Mouse (Mus musculus) retina, embryonic 14.5 days (tissue): Measurements from ENCODE around the gene Ap1m1.

Source experiments
- DNase-seq: peaks from one replicate; pipeline ENCODE4 v3.0.0-alpha.2; 2015; ENCODE audit warnings: low spot score

Gene Ap1m1

GRCm38 (mm10) chr8:72295125-72295524 is 55.3 kb downstream of the Ap1m1 start:
- DNase-seq = no peak

- no peak for DNase-seq
Observed at GRCm38 (mm10) chr8:72295679-72296078, 55.9 kb downstream of the Ap1m1 start.

GRCm38 (mm10) chr8:72296561-72296960 is 56.7 kb downstream of the Ap1m1 start:
- no peak for DNase-seq

- DNase-seq = no peak
Observed at GRCm38 (mm10) chr8:72298928-72299327, 59.1 kb downstream of the Ap1m1 start.

GRCm38 (mm10) chr8:72300654-72301400 is 61.0 kb downstream of the Ap1m1 start:
- no peak for DNase-seq

GRCm38 (mm10) chr8:72301497-72301896 is 61.7 kb downstream of the Ap1m1 start:
- no peak for DNase-seq

GRCm38 (mm10) chr8:72302986-72303612 is 63.3 kb downstream of the Ap1m1 start:
- DNase-seq = no peak

- no peak for DNase-seq
Observed at GRCm38 (mm10) chr8:72303633-72304032, 63.8 kb downstream of the Ap1m1 start.

- no peak for DNase-seq
Observed at GRCm38 (mm10) chr8:72305210-72305905, 65.5 kb downstream of the Ap1m1 start, which contains the start of gene Gm10282. Gm10282 (minus strand) TSS chr8:72305260.

GRCm38 (mm10) chr8:72306913-72307312 is 67.1 kb downstream of the Ap1m1 start:
- DNase-seq = no peak
